Mouse (Mus musculus) stomach, postnatal 0 days (tissue): Measurements from ENCODE around the gene Ubr2. TPM values are rescaled to one million over a fixed set of nuclear protein-coding genes. Genes with fewer than 3 reads are reported as not detected.

Source experiments
- ATAC-seq: fragments of 200-750 bp; cut with Nextera tagmentation; 2 replicates; pipeline ENCODE4 v1.8.0; 2017; ENCODE audit not compliant: low FRiP score, low TSS enrichment
- DNase-seq: peaks from one replicate; pipeline ENCODE4 v3.0.0-alpha.2; 2016; ENCODE audit warnings: low spot score
- H3K27ac ChIP-seq: fragments of 300-500 bp; sonication (generic); replicated peaks from 2 replicates; pipeline ENCODE4 v1.5.1; 2014; ENCODE audit warnings: mild to moderate bottlenecking, control low read depth
- H3K27me3 ChIP-seq: fragments of 300-500 bp; sonication (generic); 2 replicates; pipeline ENCODE4 v1.6.1; 2014; ENCODE audit warnings: low read length; ENCODE audit not compliant: control insufficient read depth, insufficient read depth
- H3K36me3 ChIP-seq: fragments of 300-500 bp; sonication (generic); 2 replicates; pipeline ENCODE4 v1.6.1; 2014; ENCODE audit warnings: low read length, mixed read lengths; ENCODE audit not compliant: control insufficient read depth, insufficient read depth
- H3K4me1 ChIP-seq: fragments of 300-500 bp; sonication (generic); replicated peaks from 2 replicates; pipeline ENCODE4 v1.6.1; 2014; ENCODE audit warnings: antibody characterized with exemption; ENCODE audit not compliant: control insufficient read depth, insufficient read depth
- H3K4me2 ChIP-seq: fragments of 300-500 bp; sonication (generic); replicated peaks from 2 replicates; pipeline ENCODE4 v1.6.1; 2014; ENCODE audit warnings: low read depth, mild to moderate bottlenecking, control low read depth, moderate library complexity
- H3K4me3 ChIP-seq: fragments of 300-500 bp; sonication (generic); 2 replicates; pipeline ENCODE4 v1.5.1; 2014; ENCODE audit warnings: low read depth, low read length, control low read depth
- H3K9ac ChIP-seq: fragments of 300-500 bp; sonication (generic); 2 replicates; pipeline ENCODE4 v1.6.1; 2014; ENCODE audit warnings: mild to moderate bottlenecking, low read length, control low read depth, mixed read lengths
- H3K9me3 ChIP-seq: fragments of 300-500 bp; sonication (generic); 2 replicates; pipeline ENCODE4 v1.6.1; 2016; ENCODE audit warnings: low read length; ENCODE audit not compliant: control insufficient read depth
- CTCF ChIP-seq: IDR thresholded peaks from 2 replicates; pipeline ENCODE4 v1.5.1; 2016; ENCODE audit warnings: antibody characterized with exemption, low read depth, mild to moderate bottlenecking, moderate library complexity
- EP300 ChIP-seq: optimal IDR thresholded peaks from 2 replicates; pipeline ENCODE3; 2016; ENCODE audit warnings: antibody characterized with exemption
- WGBS: fragments of 180-500 bp; shearing (Covaris S2); extraction: QIAGEN DNeasy Blood & Tissue Kit; methylation state at CpG from one replicate; pipeline ENCODE4 v1.1.7; 2014; 5-methylcytosine and 5-hydroxymethylcytosine counted together
- polyA plus RNA-seq: library from polyadenylated mRNA; unstranded; fragments of >200 nt; fragmentation: Nextera tagmentation; extraction: Ambion mirVana; gene quantifications from 2 replicates; pipeline ENCODE4 v1.2.1, GENCODE M21; 2015

Gene Ubr2
- polyA plus RNA-seq, 1 experiment from 2014 or later: 5.9 TPM

- WGBS: 76% methylated on average over 1 of the region's 1 CpGs
- H3K27me3 ChIP-seq: no peaks in the 10 kb centered on the region
Observed at GRCm38 (mm10) chr17:47023369-47023768, 13.0 kb upstream of the Ubr2 start.

GRCm38 (mm10) chr17:47012896-47013295 is 2.5 kb upstream of the Ubr2 start:
- Histone ChIP-seq H3K9me3 (no peaks in the 10 kb centered on the region), H3K4me3 (no peak overlapping the region), H3K4me1 (no peaks in the 10 kb centered on the region), H3K4me2 (no peak overlapping the region), H3K27ac (no peak overlapping the region), H3K27me3 (no peaks in the 10 kb centered on the region), H3K36me3 (no peaks in the 10 kb centered on the region), H3K9ac (no peak overlapping the region)
- 37% methylated on average over 11 of the region's 11 CpGs for WGBS
- ATAC-seq (no peak), DNase-seq (no peak)
- TF ChIP-seq EP300 (no peak), CTCF (no peak)

More at GRCm38 (mm10) chr17:47023369-47023768, 13.0 kb upstream of the Ubr2 start:
- Histone ChIP-seq H3K36me3 (no peaks in the 10 kb centered on the region), H3K27ac (no peak overlapping the region), H3K4me3 (no peak overlapping the region), H3K4me1 (no peaks in the 10 kb centered on the region), H3K4me2 (no peak overlapping the region), H3K9me3 (no peaks in the 10 kb centered on the region), H3K9ac (no peak overlapping the region)
- DNase-seq (no peak), ATAC-seq (no peak)
- TF ChIP-seq EP300 (no peak), CTCF (no peak)

GRCm38 (mm10) chr17:47011661-47012043 is 1.3 kb upstream of the Ubr2 start:
- 89% methylated on average over 1 of the region's 1 CpGs for WGBS
- Histone ChIP-seq H3K4me3 (no peak overlapping the region), H3K4me1 (no peaks in the 10 kb centered on the region), H3K4me2 (no peak overlapping the region), H3K27me3 (no peaks in the 10 kb centered on the region), H3K9ac (no peak overlapping the region), H3K27ac (no peak overlapping the region), H3K36me3 (no peaks in the 10 kb centered on the region), H3K9me3 (no peaks in the 10 kb centered on the region)
- ATAC-seq (no peak), DNase-seq (no peak)
- TF ChIP-seq CTCF (no peak), EP300 (no peak)

GRCm38 (mm10) chr17:47010722-47011660 is 635 bp upstream of the Ubr2 start:
- Histone ChIP-seq H3K27me3 (no peaks in the 10 kb centered on the region), H3K36me3 (no peaks in the 10 kb centered on the region), H3K4me2 (peak overlapping the region; percentile 62), H3K4me3 (peak overlapping the region; percentile 99), H3K9ac (no peak overlapping the region), H3K27ac (peak overlapping the region; percentile 99; the same call in 1 of the 2 replicates), H3K4me1 (no peaks in the 10 kb centered on the region), H3K9me3 (no peaks in the 10 kb centered on the region)
- DNase-seq (peak; percentile 81), ATAC-seq (peak; percentile 79)
- TF ChIP-seq EP300: no peak
- TF ChIP-seq CTCF: no peak
- 12% methylated on average over 25 of the region's 25 CpGs for WGBS

- DNase-seq (no peak), ATAC-seq (no peak)
- TF ChIP-seq CTCF (no peak), EP300 (no peak)
- Histone ChIP-seq H3K36me3 (no peaks in the 10 kb centered on the region), H3K9me3 (no peaks in the 10 kb centered on the region), H3K9ac (peak overlapping the region; percentile 98), H3K27ac (peak overlapping the region; percentile 99), H3K4me3 (peak overlapping the region; percentile 99), H3K4me1 (no peaks in the 10 kb centered on the region), H3K4me2 (peak overlapping the region; percentile 62), H3K27me3 (no peaks in the 10 kb centered on the region)
- 1% methylated on average over 13 of the region's 13 CpGs for WGBS
Observed at GRCm38 (mm10) chr17:47009546-47009897, 834 bp downstream of the Ubr2 start.

GRCm38 (mm10) chr17:47009016-47009415 is 1.3 kb downstream of the Ubr2 start:
- Histone ChIP-seq H3K27me3 (no peaks in the 10 kb centered on the region), H3K36me3 (no peaks in the 10 kb centered on the region), H3K9me3 (no peaks in the 10 kb centered on the region), H3K4me1 (no peaks in the 10 kb centered on the region), H3K9ac (peak overlapping the region; percentile 98), H3K4me2 (peak overlapping the region; percentile 62), H3K4me3 (peak overlapping the region; percentile 99), H3K27ac (peak overlapping the region; percentile 99; the same call in 1 of the 2 replicates)
- WGBS: 6% methylated on average over 6 of the region's 6 CpGs
- ATAC-seq (no peak), DNase-seq (no peak)
- TF ChIP-seq CTCF (no peak), EP300 (no peak)
